Mouse (Mus musculus) erythroblast, embryonic 14.5 days (primary cell): Measurements from ENCODE around the gene Fbp1. TPM values are rescaled to one million over a fixed set of nuclear protein-coding genes. Genes with fewer than 3 reads are reported as not detected.
"Not testable (repeated sequence)": the region's sequence is repeated elsewhere in the genome, so short reads cannot be mapped to it uniquely, and the experiment has no call there.

Experiments used
- H3K27me3 ChIP-seq: 2 replicates; pipeline ENCODE4 v1.6.1; 2012; ENCODE audit warnings: inconsistent platforms; ENCODE audit not compliant: control insufficient read depth
- H3K36me3 ChIP-seq: 2 replicates; pipeline ENCODE4 v1.6.1; 2012; ENCODE audit warnings: mild to moderate bottlenecking, inconsistent platforms; ENCODE audit not compliant: control insufficient read depth
- H3K4me1 ChIP-seq: 2 replicates; pipeline ENCODE4 v1.6.1; 2012; ENCODE audit warnings: inconsistent platforms; ENCODE audit not compliant: control insufficient read depth
- H3K4me3 ChIP-seq: replicated peaks from 2 replicates; pipeline ENCODE3; 2012; ENCODE audit warnings: moderate library complexity, mild to moderate bottlenecking, inconsistent platforms
- H3K9me3 ChIP-seq: 2 replicates; pipeline ENCODE4 v1.6.1; 2012; ENCODE audit warnings: low read length, inconsistent platforms, mixed read lengths; ENCODE audit not compliant: control insufficient read depth
- GATA1 ChIP-seq: IDR thresholded peaks from 2 replicates; pipeline ENCODE4 v1.6.1; 2012; ENCODE audit warnings: low read length, inconsistent platforms, mixed read lengths
- TAL1 ChIP-seq: IDR thresholded peaks from 3 replicates; pipeline ENCODE4 v1.6.1; 2012; ENCODE audit warnings: low read length, inconsistent platforms, mixed read lengths
- polyA plus RNA-seq: library from polyadenylated mRNA; stranded (reverse); fragments of >175 nt; gene quantifications from 2 replicates; pipeline ENCODE4 v1.2.3, GENCODE M21; 2012

The Fbp1 gene
- polyA plus RNA-seq = not detected in 2 replicates

- Histone ChIP-seq H3K36me3 (no peaks in the 10 kb centered on the region), H3K4me1 (no peaks in the 10 kb centered on the region), H3K27me3 (peaks cover 35% of the 10 kb centered on the region), H3K9me3 (no peaks in the 10 kb centered on the region), H3K4me3 (peak within 1 kb of the TSS; percentile 43)
- no peak for TF ChIP-seq GATA1
- no peak for TF ChIP-seq TAL1
Measured at GRCm38 (mm10) chr13:62887712-62888441, at the start of gene Fbp1. Gene Fbp1, minus strand, starts transcription at chr13:62888282.

DNA sequence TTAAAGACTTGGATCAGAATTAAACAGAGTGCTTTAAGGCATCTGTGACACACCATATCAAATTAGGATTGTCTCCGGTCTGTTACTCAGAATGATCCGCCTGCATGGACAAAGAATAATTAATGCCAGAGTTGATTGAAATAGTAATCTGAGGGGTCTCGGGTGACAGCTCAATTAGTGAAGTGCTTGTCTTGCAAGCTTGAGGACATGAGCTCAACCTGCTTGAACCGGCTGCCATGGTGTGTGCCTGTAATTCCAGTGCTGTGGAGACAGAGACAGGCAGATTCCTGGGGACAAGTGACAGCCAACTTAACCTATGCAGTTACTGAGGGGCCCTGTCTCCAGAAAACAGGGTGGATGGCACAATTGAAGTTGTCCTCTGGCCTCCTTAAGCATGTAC is 44.4 kb upstream of the Fbp1 start:
- Histone ChIP-seq H3K27me3 (peaks cover 2% of the 10 kb centered on the region; the same call in 1 of the 2 replicates), H3K9me3 (no peaks in the 10 kb centered on the region), H3K36me3 (no peaks in the 10 kb centered on the region), H3K4me1 (peaks cover 8% of the 10 kb centered on the region), H3K4me3 (no peak overlapping the region)
- TF ChIP-seq TAL1 = no peak

GRCm38 (mm10) chr13:62929766-62930389 is 41.8 kb upstream of the Fbp1 start:
- TF ChIP-seq GATA1 = no peak
- no peak for TF ChIP-seq TAL1
- no peaks in the 10 kb centered on the region for H3K36me3 ChIP-seq
- H3K4me1 ChIP-seq = peaks cover 3% of the 10 kb centered on the region
- H3K27me3 ChIP-seq = no peaks in the 10 kb centered on the region; the same call in 1 of the 2 replicates
- H3K9me3 ChIP-seq = no peaks in the 10 kb centered on the region
- H3K4me3 ChIP-seq = no peak overlapping the region

- not testable (repeated sequence) for H3K9me3 ChIP-seq, H3K4me1 ChIP-seq, H3K4me3 ChIP-seq, H3K36me3 ChIP-seq, H3K27me3 ChIP-seq
Measured at GRCm38 (mm10) chr13:62929144-62929543, 41.1 kb upstream of the Fbp1 start.

GRCm38 (mm10) chr13:62927470-62927869 is 39.4 kb upstream of the Fbp1 start:
- no peak overlapping the region for H3K4me3 ChIP-seq
- H3K27me3 ChIP-seq = no peaks in the 10 kb centered on the region; the same call in 1 of the 2 replicates
- TF ChIP-seq TAL1 (no peak), GATA1 (no peak)
- H3K4me1 ChIP-seq = peaks cover 3% of the 10 kb centered on the region
- H3K36me3 ChIP-seq = no peaks in the 10 kb centered on the region
- H3K9me3 ChIP-seq = no peaks in the 10 kb centered on the region

DNA sequence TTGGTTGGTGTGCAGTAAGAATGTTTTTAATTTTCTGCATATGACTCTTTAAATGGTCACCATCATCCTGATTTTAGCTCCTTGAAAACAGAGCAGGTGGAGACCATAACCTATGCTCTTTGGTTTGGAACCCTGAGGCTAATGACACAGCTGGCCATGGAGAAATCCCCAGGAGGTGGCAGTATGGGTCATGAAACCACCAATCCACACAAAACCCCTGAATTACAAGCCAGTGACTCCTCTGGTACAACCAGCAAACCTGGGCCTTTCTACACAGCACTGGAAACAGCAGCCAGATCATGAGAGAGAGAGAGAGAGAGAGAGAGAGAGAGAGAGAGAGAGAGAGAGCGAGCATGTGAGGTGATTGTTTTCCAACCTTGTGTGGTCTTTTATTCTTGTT is 38.4 kb upstream of the Fbp1 start:
- H3K9me3 ChIP-seq = no peaks in the 10 kb centered on the region
- no peak for TF ChIP-seq GATA1
- no peak for TF ChIP-seq TAL1
- H3K36me3 ChIP-seq = no peaks in the 10 kb centered on the region
- no peaks in the 10 kb centered on the region for H3K27me3 ChIP-seq
- H3K4me3 ChIP-seq = no peak overlapping the region
- peaks cover 3% of the 10 kb centered on the region for H3K4me1 ChIP-seq

DNA sequence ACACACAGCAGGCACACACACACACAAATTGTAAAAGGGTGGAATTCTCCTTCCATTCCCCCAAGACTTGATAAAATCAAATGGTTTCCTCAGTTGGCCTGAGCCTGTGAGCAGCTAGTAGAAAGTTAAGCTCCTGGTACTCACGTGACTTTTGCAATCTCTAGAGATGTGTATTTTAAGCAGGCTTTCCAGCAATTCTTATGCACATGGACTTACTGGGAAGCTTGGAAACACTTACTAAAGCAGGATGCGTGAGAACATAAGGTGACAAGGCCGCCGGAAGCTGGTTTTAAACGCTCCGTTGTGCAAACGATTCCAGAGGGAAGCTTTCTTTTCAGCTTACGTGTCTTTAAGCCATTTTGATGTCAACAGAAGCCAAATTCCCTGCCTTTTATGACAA is 35.1 kb upstream of the Fbp1 start:
- Histone ChIP-seq H3K9me3 (no peaks in the 10 kb centered on the region), H3K4me3 (no peak overlapping the region), H3K4me1 (peaks cover 5% of the 10 kb centered on the region), H3K27me3 (no peaks in the 10 kb centered on the region), H3K36me3 (no peaks in the 10 kb centered on the region)
- no peak for TF ChIP-seq GATA1

DNA sequence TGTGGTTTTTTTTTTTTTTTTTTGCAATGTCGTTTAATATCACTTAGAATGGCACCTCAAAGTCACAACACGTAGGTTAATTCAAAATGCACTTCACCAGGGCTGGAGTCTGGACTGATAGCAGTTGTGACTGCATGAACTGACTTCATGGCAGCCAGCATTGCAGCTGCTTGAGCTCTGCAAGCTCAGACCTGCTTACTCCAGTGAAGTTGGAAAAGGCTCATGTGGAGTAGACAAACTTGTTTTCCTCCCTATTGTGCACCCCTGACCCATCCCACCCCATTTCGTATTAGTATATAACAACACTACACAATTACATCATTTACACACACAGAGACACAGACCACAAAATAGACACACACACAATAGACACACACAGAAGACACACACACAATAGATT is 34.6 kb upstream of the Fbp1 start:
- Histone ChIP-seq H3K4me1 (peaks cover 5% of the 10 kb centered on the region), H3K9me3 (no peaks in the 10 kb centered on the region), H3K27me3 (no peaks in the 10 kb centered on the region), H3K36me3 (no peaks in the 10 kb centered on the region), H3K4me3 (no peak overlapping the region)
- no peak for TF ChIP-seq TAL1
- TF ChIP-seq GATA1 = no peak

- Histone ChIP-seq H3K27me3 (no peaks in the 10 kb centered on the region), H3K9me3 (no peaks in the 10 kb centered on the region), H3K36me3 (no peaks in the 10 kb centered on the region), H3K4me3 (no peak overlapping the region), H3K4me1 (peaks cover 2% of the 10 kb centered on the region; the same call in 1 of the 2 replicates)
- TF ChIP-seq TAL1 (no peak), GATA1 (no peak)
Measured at GRCm38 (mm10) chr13:62919647-62920341, 31.7 kb upstream of the Fbp1 start.
